Mouse (Mus musculus) myocyte (in vitro differentiated cells): Measurements from ENCODE around the gene Ftsj1. TPM values are rescaled to one million over a fixed set of nuclear protein-coding genes. Genes with fewer than 3 reads are reported as not detected.
A peak's percentile ranks its signal among the peaks of the same experiment; 100 is the strongest.

Source experiments
- H3K27me3 ChIP-seq: one replicate; pipeline ENCODE4 v1.6.1; 2011; ENCODE audit not compliant: control insufficient read depth, insufficient read depth, insufficient read length
- H3K36me3 ChIP-seq: one replicate; pipeline ENCODE4 v1.6.1; 2011; ENCODE audit not compliant: control insufficient read depth, insufficient read depth
- H3K4me2 ChIP-seq: one replicate; pipeline ENCODE4 v1.6.1; 2011; ENCODE audit warnings: low read depth, control low read depth
- H3K4me3 ChIP-seq: one replicate; pipeline ENCODE4 v1.5.1; 2011; ENCODE audit warnings: mild to moderate bottlenecking, control low read depth, moderate library complexity
- H3K79me2 ChIP-seq: one replicate; pipeline ENCODE4 v1.6.1; 2011; ENCODE audit not compliant: control insufficient read depth, insufficient read depth
- H3ac ChIP-seq: one replicate; pipeline ENCODE4 v1.6.1; 2011; ENCODE audit not compliant: control insufficient read depth, insufficient read length
- CEBPB ChIP-seq: IDR thresholded peaks from 2 replicates; pipeline ENCODE4 v1.6.1; 2011; ENCODE audit warnings: mild to moderate bottlenecking, moderate library complexity; ENCODE audit not compliant: poor library complexity, insufficient read depth, severe bottlenecking
- E2F4 ChIP-seq: IDR thresholded peaks from one replicate; pipeline ENCODE4 v1.6.1; 2011; ENCODE audit warnings: mild to moderate bottlenecking, control low read depth, moderate library complexity; ENCODE audit not compliant: insufficient read depth
- MAX ChIP-seq: IDR thresholded peaks from one replicate; pipeline ENCODE4 v1.6.1; 2011; ENCODE audit warnings: low read depth, mild to moderate bottlenecking, control low read depth
- MYOD1 ChIP-seq, 3 experiments: IDR thresholded peaks; one replicate each; pipeline ENCODE4 v1.6.1; 2011; ENCODE audit warnings: control low read depth in 2 of 3, low read depth in 2 of 3, mild to moderate bottlenecking in 2 of 3, moderate library complexity in 1 of 3; ENCODE audit not compliant: insufficient read length in 2 of 3, control insufficient read depth in 1 of 3
- MYOG ChIP-seq, 3 experiments: IDR thresholded peaks; one replicate each; pipeline ENCODE4 v1.6.1; 2011; ENCODE audit warnings: control low read depth in 2 of 3, low read depth in 2 of 3, mild to moderate bottlenecking in 2 of 3; ENCODE audit not compliant: insufficient read length in 2 of 3, control insufficient read depth in 1 of 3, insufficient read depth in 1 of 3
- POLR2A ChIP-seq: IDR thresholded peaks from one replicate; pipeline ENCODE4 v1.6.1; 2011; ENCODE audit warnings: low read depth, mild to moderate bottlenecking, control low read depth, moderate library complexity; ENCODE audit not compliant: insufficient read length
- POLR2AphosphoS2 ChIP-seq: IDR thresholded peaks from one replicate; pipeline ENCODE4 v1.6.1; 2011; ENCODE audit warnings: low read depth, control low read depth; ENCODE audit not compliant: insufficient read length
- REST ChIP-seq: IDR thresholded peaks from one replicate; pipeline ENCODE4 v1.6.1; 2011; ENCODE audit warnings: mild to moderate bottlenecking, control low read depth, moderate library complexity; ENCODE audit not compliant: insufficient read depth, insufficient read length
- SRF ChIP-seq: IDR thresholded peaks from one replicate; pipeline ENCODE4 v1.6.1; 2011; ENCODE audit warnings: low read depth; ENCODE audit not compliant: control insufficient read depth, insufficient read length
- TCF12 ChIP-seq: IDR thresholded peaks from one replicate; pipeline ENCODE4 v1.6.1; 2011; ENCODE audit warnings: mild to moderate bottlenecking, control low read depth; ENCODE audit not compliant: poor library complexity, insufficient read depth, severe bottlenecking
- TCF3 ChIP-seq: IDR thresholded peaks from one replicate; pipeline ENCODE4 v1.6.1; 2011; ENCODE audit warnings: low read depth, control low read depth; ENCODE audit not compliant: insufficient read length
- USF1 ChIP-seq: IDR thresholded peaks from one replicate; pipeline ENCODE4 v1.6.1; 2011; ENCODE audit warnings: low read depth, mild to moderate bottlenecking, control low read depth, moderate library complexity
- polyA plus RNA-seq: library from polyadenylated mRNA; unstranded; fragments of >200 nt; fragmentation: generic; extraction: Trizol; gene quantifications from one replicate; pipeline ENCODE4 v1.2.1, GENCODE M21; 2012; ENCODE audit warnings: missing spikeins

Ftsj1 gene
- 32.6 TPM for polyA plus RNA-seq

GRCm38 (mm10) chrX:8252334-8253285 lies at the start of gene Ftsj1:
Gene Ftsj1 (minus strand): TSS chrX:8252406.
- H3K79me2 ChIP-seq = peaks cover 13% of the 10 kb centered on the region
- TF ChIP-seq E2F4 = no peak
- peak; percentile 44 for TF ChIP-seq POLR2A
- no peak for TF ChIP-seq MYOG (IDR thresholded peaks at IDR 0.05; ENCODE audit: control insufficient read depth in 1 of 3, insufficient read depth in 1 of 3, insufficient read length in 2 of 3, low read depth in 2 of 3)
- TF ChIP-seq SRF = no peak
- no peak for TF ChIP-seq TCF3
- peak; percentile 31 for TF ChIP-seq POLR2AphosphoS2
- TF ChIP-seq USF1 = no peak
- no peak for TF ChIP-seq MAX
- TF ChIP-seq CEBPB = peak; percentile 83
- no peak for TF ChIP-seq TCF12
- TF ChIP-seq REST = no peak
- TF ChIP-seq MYOD1 (IDR thresholded peaks at IDR 0.05; ENCODE audit: control insufficient read depth in 1 of 3, insufficient read length in 2 of 3, low read depth in 2 of 3) = no peak
- H3ac ChIP-seq = peak within 1 kb of the TSS; percentile 48
- H3K27me3 ChIP-seq = no peaks in the 10 kb centered on the region
- H3K4me2 ChIP-seq = peak within 1 kb of the TSS; percentile 66
- peak within 1 kb of the TSS; percentile 77 for H3K4me3 ChIP-seq
- H3K36me3 ChIP-seq = no peaks in the 10 kb centered on the region

GRCm38 (mm10) chrX:8288621-8289020 lies 36.4 kb upstream of the Ftsj1 start:
- Histone ChIP-seq H3K79me2 (no peaks in the 10 kb centered on the region), H3K27me3 (no peaks in the 10 kb centered on the region), H3K4me3 (no peak overlapping the region), H3K4me2 (no peak overlapping the region), H3ac (no peak overlapping the region), H3K36me3 (no peaks in the 10 kb centered on the region)
- TF ChIP-seq REST (no peak), SRF (no peak), POLR2AphosphoS2 (no peak), CEBPB (no peak)

GRCm38 (mm10) chrX:8274056-8274455 lies 21.9 kb upstream of the Ftsj1 start:
- Histone ChIP-seq H3K27me3 (peaks cover 26% of the 10 kb centered on the region), H3K4me3 (no peak overlapping the region), H3ac (no peak overlapping the region), H3K36me3 (no peaks in the 10 kb centered on the region), H3K4me2 (no peak overlapping the region), H3K79me2 (no peaks in the 10 kb centered on the region)
- TF ChIP-seq MYOG (IDR thresholded peaks at IDR 0.05; ENCODE audit: control insufficient read depth in 1 of 3, insufficient read depth in 1 of 3, insufficient read length in 2 of 3, low read depth in 2 of 3) (no peak), TCF12 (no peak), CEBPB (no peak), POLR2AphosphoS2 (no peak), REST (no peak), E2F4 (no peak), POLR2A (no peak), TCF3 (no peak), SRF (no peak), MAX (no peak), USF1 (no peak)

- Histone ChIP-seq H3K4me2 (no peak overlapping the region), H3ac (no peak overlapping the region), H3K4me3 (no peak overlapping the region), H3K27me3 (peaks cover 15% of the 10 kb centered on the region), H3K79me2 (no peaks in the 10 kb centered on the region), H3K36me3 (no peaks in the 10 kb centered on the region)
- TF ChIP-seq REST = no peak
- TF ChIP-seq POLR2AphosphoS2 = no peak
- TF ChIP-seq POLR2A = no peak
- TF ChIP-seq TCF12 = no peak
- no peak for TF ChIP-seq CEBPB
- no peak for TF ChIP-seq TCF3
- TF ChIP-seq USF1 = no peak
- TF ChIP-seq MAX = no peak
- no peak for TF ChIP-seq SRF
- no peak for TF ChIP-seq MYOD1 (IDR thresholded peaks at IDR 0.05; ENCODE audit: control insufficient read depth in 1 of 3, insufficient read length in 2 of 3, low read depth in 2 of 3)
- no peak for TF ChIP-seq MYOG (IDR thresholded peaks at IDR 0.05; ENCODE audit: control insufficient read depth in 1 of 3, insufficient read depth in 1 of 3, insufficient read length in 2 of 3, low read depth in 2 of 3)
- no peak for TF ChIP-seq E2F4
Observed at GRCm38 (mm10) chrX:8272000-8272399, 19.8 kb upstream of the Ftsj1 start.
